Mouse (Mus musculus): Measurements from ENCODE around the gene Thbs3. TPM values are rescaled to one million over a fixed set of nuclear protein-coding genes. Genes with fewer than 3 reads are reported as not detected.

Gene Thbs3
- polyA plus RNA-seq, 1 experiment from 2014 or later = 1.3 TPM

DNA sequence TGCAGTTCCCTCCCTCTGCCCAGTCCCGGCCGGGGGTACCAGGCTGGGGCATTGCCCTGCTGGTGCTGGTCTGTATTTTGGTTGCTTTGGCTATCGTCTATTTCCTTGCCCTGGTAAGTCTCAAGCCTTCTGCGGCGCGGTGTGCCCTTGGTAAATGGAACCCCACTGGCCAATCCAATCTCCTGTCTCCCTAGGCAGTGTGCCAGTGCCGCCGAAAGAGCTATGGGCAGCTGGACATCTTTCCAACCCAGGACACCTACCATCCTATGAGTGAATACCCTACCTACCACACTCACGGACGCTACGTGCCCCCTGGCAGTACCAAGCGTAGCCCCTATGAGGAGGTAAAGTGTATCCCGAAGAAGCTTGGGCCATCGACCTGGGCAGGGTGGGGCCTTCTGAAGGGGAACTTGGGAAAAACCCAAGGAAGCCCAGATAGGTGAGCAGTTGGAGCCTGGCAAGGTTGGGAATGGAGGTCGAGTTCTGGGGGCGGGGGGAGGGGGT, 16.8 kb downstream of the Thbs3 start:
- Histone ChIP-seq H3K4me3 (ENCODE audit: low read depth, low read length) (no peak overlapping the region), H3K4me2 (ENCODE audit: low read depth, low read length) (no peak overlapping the region), H3K9me3 (ENCODE audit: low read length) (no peaks in the 10 kb centered on the region), H3K27me3 (ENCODE audit: insufficient read depth, low read length) (peaks cover 28% of the 10 kb centered on the region), H3K36me3 (replicated peaks; ENCODE audit: insufficient read depth, low read length) (no peaks in the 10 kb centered on the region), H3K9ac (replicated peaks) (no peak overlapping the region), H3K27ac (ENCODE audit: low read depth) (no peak overlapping the region), H3K4me1 (ENCODE audit: insufficient read depth) (peaks cover 15% of the 10 kb centered on the region)
- no peak for ATAC-seq
- no peak for DNase-seq
- WGBS (ENCODE audit: insufficient replicate concordance) = 76% methylated on average over 16 of the region's 16 CpGs
- no peak for TF ChIP-seq EP300 (IDR thresholded peaks at IDR 0.05; ENCODE audit: low read depth)
- TF ChIP-seq CTCF (IDR thresholded peaks at IDR 0.05; ENCODE audit: low read depth) = no peak

GRCm38 (mm10) chr3:89232614-89233013, 17.6 kb downstream of the Thbs3 start:
- DNase-seq = no peak
- H3K9ac ChIP-seq (replicated peaks) = no peak overlapping the region
- no peak for ATAC-seq
- H3K9me3 ChIP-seq (ENCODE audit: low read length) = no peaks in the 10 kb centered on the region
- H3K36me3 ChIP-seq (replicated peaks; ENCODE audit: insufficient read depth, low read length) = no peaks in the 10 kb centered on the region
- peaks cover 9% of the 10 kb centered on the region for H3K4me1 ChIP-seq (ENCODE audit: insufficient read depth)
- WGBS (ENCODE audit: insufficient replicate concordance) = 61% methylated on average over 6 of the region's 6 CpGs
- TF ChIP-seq EP300 (IDR thresholded peaks at IDR 0.05; ENCODE audit: low read depth) (no peak), CTCF (IDR thresholded peaks at IDR 0.05; ENCODE audit: low read depth) (no peak)
- no peak overlapping the region for H3K4me2 ChIP-seq (ENCODE audit: low read depth, low read length)
- H3K4me3 ChIP-seq (ENCODE audit: low read depth, low read length) = no peak overlapping the region
- peaks cover 20% of the 10 kb centered on the region for H3K27me3 ChIP-seq (ENCODE audit: insufficient read depth, low read length)
- no peak overlapping the region for H3K27ac ChIP-seq (ENCODE audit: low read depth)

DNA sequence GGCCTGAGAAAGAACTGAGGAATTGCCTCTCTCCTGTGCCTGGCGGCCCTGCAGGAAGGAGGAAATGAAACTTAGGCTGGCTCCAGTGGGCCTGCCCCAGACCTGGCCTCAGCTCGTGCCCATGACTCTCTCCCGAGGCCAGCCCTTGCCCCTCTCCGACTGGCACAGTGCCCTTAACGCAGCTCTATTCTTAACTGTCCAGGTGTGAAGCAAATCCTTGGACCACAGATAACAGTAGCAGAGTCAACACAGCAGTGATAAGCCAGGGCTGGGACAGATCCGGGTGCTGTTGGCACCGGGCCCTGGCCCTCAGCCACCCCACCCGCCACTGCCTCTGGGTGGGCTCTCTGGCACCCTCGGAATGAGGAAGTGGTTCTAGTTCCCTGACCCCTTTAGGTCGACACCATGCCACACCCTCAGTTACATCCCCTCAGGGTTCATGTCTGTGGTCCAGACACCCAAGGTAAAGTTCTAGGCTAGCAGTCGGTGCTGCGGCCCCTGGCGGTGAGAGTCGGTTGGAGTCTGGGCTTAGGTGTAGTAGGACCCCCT, 18.7 kb downstream of the Thbs3 start:
- no peak overlapping the region for H3K4me2 ChIP-seq (ENCODE audit: low read depth, low read length)
- no peak overlapping the region for H3K27ac ChIP-seq (ENCODE audit: low read depth)
- WGBS (ENCODE audit: insufficient replicate concordance) = 34% methylated on average over 14 of the region's 14 CpGs
- peaks cover 16% of the 10 kb centered on the region for H3K27me3 ChIP-seq (ENCODE audit: insufficient read depth, low read length)
- TF ChIP-seq CTCF (IDR thresholded peaks at IDR 0.05; ENCODE audit: low read depth) (0 out of 2 replicates have a peak, but pooled peaks have one; percentile 11), EP300 (IDR thresholded peaks at IDR 0.05; ENCODE audit: low read depth) (no peak)
- H3K36me3 ChIP-seq (replicated peaks; ENCODE audit: insufficient read depth, low read length) = no peaks in the 10 kb centered on the region
- no peak overlapping the region for H3K4me3 ChIP-seq (ENCODE audit: low read depth, low read length)
- DNase-seq = no peak
- H3K9me3 ChIP-seq (ENCODE audit: low read length) = no peaks in the 10 kb centered on the region
- peaks cover 6% of the 10 kb centered on the region; the same call in 1 of the 2 replicates for H3K4me1 ChIP-seq (ENCODE audit: insufficient read depth)
- H3K9ac ChIP-seq (replicated peaks) = no peak overlapping the region; the same call in 1 of the 2 replicates
- peak; percentile 19; the same call in 1 of the 2 replicates for ATAC-seq

- TF ChIP-seq EP300 (IDR thresholded peaks at IDR 0.05; ENCODE audit: low read depth) (no peak), CTCF (IDR thresholded peaks at IDR 0.05; ENCODE audit: low read depth) (no peak)
- H3K36me3 ChIP-seq (replicated peaks; ENCODE audit: insufficient read depth, low read length) = no peaks in the 10 kb centered on the region
- no peak overlapping the region for H3K27ac ChIP-seq (ENCODE audit: low read depth)
- WGBS (ENCODE audit: insufficient replicate concordance) = 87% methylated on average over 10 of the region's 10 CpGs
- no peak for ATAC-seq
- no peaks in the 10 kb centered on the region for H3K9me3 ChIP-seq (ENCODE audit: low read length)
- peaks cover 6% of the 10 kb centered on the region; the same call in 1 of the 2 replicates for H3K4me1 ChIP-seq (ENCODE audit: insufficient read depth)
- H3K9ac ChIP-seq (replicated peaks) = no peak overlapping the region
- no peak overlapping the region for H3K4me2 ChIP-seq (ENCODE audit: low read depth, low read length)
- H3K4me3 ChIP-seq (ENCODE audit: low read depth, low read length) = no peak overlapping the region
- H3K27me3 ChIP-seq (ENCODE audit: insufficient read depth, low read length) = peaks cover 6% of the 10 kb centered on the region; the same call in 1 of the 2 replicates
- DNase-seq = no peak
These were observed 21.5 kb downstream of the Thbs3 start for GRCm38 (mm10) chr3:89236516-89236915.

- no peaks in the 10 kb centered on the region for H3K27me3 ChIP-seq (ENCODE audit: insufficient read depth, low read length)
- H3K27ac ChIP-seq (ENCODE audit: low read depth) = no peak overlapping the region
- H3K9ac ChIP-seq (replicated peaks) = no peak overlapping the region
- no peaks in the 10 kb centered on the region for H3K9me3 ChIP-seq (ENCODE audit: low read length)
- H3K4me2 ChIP-seq (ENCODE audit: low read depth, low read length) = no peak overlapping the region
- TF ChIP-seq EP300 (IDR thresholded peaks at IDR 0.05; ENCODE audit: low read depth) (no peak), CTCF (IDR thresholded peaks at IDR 0.05; ENCODE audit: low read depth) (no peak)
- H3K4me1 ChIP-seq (ENCODE audit: insufficient read depth) = peaks cover 6% of the 10 kb centered on the region; the same call in 1 of the 2 replicates
- DNase-seq (no peak), ATAC-seq (no peak)
- WGBS (ENCODE audit: insufficient replicate concordance) = 83% methylated on average over 21 of the region's 21 CpGs
- no peaks in the 10 kb centered on the region for H3K36me3 ChIP-seq (replicated peaks; ENCODE audit: insufficient read depth, low read length)
- no peak overlapping the region for H3K4me3 ChIP-seq (ENCODE audit: low read depth, low read length)
These were observed 22.7 kb downstream of the Thbs3 start for GRCm38 (mm10) chr3:89237682-89238081.

DNA sequence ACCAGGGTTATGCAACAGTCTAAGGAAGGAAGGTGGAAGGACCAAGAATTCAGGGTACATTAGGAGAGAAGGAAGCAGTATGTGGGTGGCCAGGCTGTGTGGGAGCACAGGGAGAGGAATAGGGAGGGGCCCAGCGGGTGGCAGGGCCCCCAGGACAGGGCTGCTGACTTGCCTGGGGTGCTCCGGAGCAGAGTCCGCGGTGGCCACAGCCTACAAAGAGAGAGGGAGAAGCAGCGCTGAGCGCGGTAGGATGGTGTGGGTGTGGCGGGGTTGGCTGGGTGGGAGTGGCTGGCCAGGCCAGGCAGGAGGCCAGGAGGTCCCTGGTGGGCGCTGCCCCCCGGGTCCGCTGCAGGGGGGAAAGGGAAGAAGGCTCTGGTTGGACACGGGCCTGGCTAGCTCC, 23.5 kb downstream of the Thbs3 start:
- Histone ChIP-seq H3K36me3 (replicated peaks; ENCODE audit: insufficient read depth, low read length) (no peaks in the 10 kb centered on the region), H3K4me1 (ENCODE audit: insufficient read depth) (peaks cover 7% of the 10 kb centered on the region), H3K9me3 (ENCODE audit: low read length) (no peaks in the 10 kb centered on the region), H3K4me2 (ENCODE audit: low read depth, low read length) (no peak overlapping the region), H3K4me3 (ENCODE audit: low read depth, low read length) (no peak overlapping the region), H3K27me3 (ENCODE audit: insufficient read depth, low read length) (no peaks in the 10 kb centered on the region), H3K9ac (replicated peaks) (no peak overlapping the region), H3K27ac (ENCODE audit: low read depth) (no peak overlapping the region)
- no peak for TF ChIP-seq EP300 (IDR thresholded peaks at IDR 0.05; ENCODE audit: low read depth)
- no peak for TF ChIP-seq CTCF (IDR thresholded peaks at IDR 0.05; ENCODE audit: low read depth)
- 51% methylated on average over 10 of the region's 12 CpGs for WGBS (ENCODE audit: insufficient replicate concordance)
- ATAC-seq (no peak), DNase-seq (no peak)
